Mouse (Mus musculus): ENCODE data around the gene Ccdc30. TPM values are rescaled to one million over a fixed set of nuclear protein-coding genes. Genes with fewer than 3 reads are reported as not detected.
A peak's percentile ranks its signal among the peaks of the same experiment; 100 is the strongest.

The Ccdc30 gene
- total RNA-seq, 4 experiments from 2014 or later: 20.5 to 25.5 (median 22.6) TPM

DNA sequence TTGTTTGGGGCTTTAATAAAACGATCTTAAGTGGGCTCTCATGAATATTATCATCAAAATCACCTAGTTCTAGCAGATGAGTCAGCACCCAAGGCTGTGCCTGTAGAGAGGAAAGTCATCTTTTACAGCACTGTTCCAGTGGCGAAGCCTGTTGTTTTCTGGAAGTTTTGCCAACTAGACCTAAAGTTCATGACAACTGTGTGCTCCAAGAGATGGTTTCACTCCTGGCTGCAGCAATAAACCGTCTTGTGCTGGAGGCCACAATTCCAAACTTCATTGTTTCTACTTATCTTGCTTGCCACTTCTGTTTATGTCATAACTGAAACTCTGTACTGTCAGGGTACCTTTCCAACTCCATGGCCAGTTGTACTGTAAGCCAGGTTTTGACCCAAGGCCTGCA lies 1.9 kb upstream of the Ccdc30 start:
- DNase-seq (ENCODE audit: low spot score in 2 of 2): no peak

DNA sequence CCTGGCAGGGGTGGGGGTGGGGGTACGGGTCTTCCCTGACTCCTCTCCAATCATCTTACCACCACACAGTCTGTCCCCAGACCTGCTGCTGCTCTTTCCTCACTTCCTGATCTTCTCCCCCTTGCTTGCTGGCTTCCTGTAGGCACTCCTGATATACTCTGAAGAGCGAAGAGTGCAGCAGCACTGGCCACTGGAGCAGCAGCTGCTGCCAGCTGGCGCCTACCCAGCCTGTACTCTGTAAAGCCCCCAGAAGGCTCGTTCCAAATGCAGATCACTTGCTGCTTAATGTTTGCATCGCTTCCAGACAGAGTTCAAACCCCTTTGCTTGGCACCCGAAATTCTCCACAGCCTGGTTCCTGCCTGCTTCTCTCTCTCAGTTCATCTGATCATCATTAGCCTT lies 2.5 kb downstream of the Ccdc30 start:
- no peak for DNase-seq (ENCODE audit: low spot score in 2 of 2)

DNA sequence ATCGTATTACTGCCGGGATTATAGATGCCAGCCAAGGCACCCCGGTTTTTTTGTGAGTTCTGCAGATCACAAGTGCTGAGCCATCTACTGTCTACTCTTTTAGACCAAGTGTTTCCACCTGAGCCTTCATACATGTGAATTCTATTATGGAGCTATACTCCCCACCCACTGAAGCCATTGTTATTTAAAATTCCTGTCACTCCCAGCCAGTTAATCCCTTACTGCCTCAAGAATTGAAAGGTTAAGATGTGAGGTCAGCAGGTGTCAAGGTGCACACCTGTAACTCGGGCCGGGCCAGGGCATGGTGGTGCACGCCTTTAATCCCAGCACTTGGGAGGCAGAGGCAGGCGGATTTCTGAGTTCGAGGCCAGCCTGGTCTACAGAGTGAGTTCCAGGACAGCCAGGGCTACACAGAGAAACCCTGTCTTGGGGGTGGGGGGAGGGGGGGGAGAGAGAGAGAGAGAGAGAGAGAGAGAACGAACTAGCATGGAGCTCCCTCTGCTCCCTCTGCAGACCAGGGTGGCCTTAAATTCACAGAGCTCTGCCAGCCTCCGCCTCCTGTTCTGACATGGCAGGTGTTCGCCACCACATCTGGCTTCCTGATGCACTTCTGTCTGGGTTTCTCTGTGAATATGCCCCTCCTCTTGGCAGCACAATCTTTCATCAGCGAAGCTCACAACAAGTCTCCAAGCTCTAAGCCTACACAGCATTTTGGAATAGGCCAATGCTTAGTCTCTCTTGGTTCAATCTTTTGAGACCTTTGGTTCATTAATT lies 3.3 kb downstream of the Ccdc30 start:
- no peak for DNase-seq (ENCODE audit: low spot score in 2 of 2)

DNA sequence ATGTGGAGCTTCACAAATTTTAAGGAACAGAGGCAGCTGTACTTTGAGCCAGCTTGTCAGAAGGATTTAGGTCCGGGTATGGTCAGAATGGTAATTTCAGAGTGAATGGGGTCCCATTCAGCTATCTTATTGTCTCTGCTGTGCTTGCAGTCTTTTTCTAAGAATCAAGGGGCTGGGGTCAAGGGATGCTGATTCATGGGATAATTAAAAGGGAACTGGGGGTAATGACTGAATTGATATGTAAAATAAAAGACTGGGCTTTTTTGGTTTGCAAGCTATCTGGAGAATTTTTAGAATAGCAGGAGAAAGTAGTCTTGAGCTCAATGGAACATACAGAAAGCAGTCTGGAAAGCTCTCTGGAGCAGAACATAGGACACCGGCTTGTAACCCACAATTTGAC lies 11.9 kb downstream of the Ccdc30 start:
- DNase-seq (ENCODE audit: low spot score in 2 of 2): no peak

DNA sequence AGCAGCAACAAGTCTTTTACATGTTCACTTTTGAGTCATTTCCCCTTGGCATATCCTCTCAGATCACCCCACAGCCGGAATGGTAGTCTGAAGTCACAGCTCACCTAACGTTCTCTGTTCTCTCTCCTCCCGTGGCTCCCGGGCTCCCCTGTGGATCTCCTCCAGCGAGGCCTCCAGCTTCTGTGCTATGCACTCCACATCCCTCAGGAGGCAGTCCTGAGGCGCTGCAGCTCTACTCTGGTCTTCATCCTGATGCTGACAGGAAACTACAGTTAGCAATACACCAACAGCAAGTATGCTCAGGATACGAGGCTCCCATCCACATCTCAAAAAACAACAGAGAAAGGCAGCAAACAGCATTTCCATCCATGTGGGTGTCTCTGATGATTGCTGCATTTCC lies 14.4 kb downstream of the Ccdc30 start:
- no peak for DNase-seq (ENCODE audit: low spot score in 2 of 2)

DNA sequence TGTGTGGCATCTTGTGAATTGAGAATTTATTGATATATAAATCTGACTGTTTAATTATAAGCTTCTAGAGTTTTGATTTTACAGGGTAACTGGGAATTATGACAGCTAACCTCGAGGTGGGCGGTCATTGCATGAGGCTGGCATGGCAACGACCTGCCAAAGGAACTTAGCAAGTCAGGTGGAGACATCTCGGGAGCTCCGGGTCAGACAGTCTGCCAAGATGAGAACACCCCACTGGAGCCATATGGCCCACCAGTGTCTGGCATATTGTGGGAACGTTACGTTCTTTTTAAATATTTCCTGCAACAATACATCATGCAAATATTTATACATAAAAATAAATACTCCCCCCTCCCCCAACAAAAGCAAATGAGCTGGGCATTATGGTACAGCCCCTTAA lies 16.6 kb downstream of the Ccdc30 start:
- peak in 1 of 2 experiments; percentile 17 for DNase-seq (ENCODE audit: low spot score in 2 of 2)

DNA sequence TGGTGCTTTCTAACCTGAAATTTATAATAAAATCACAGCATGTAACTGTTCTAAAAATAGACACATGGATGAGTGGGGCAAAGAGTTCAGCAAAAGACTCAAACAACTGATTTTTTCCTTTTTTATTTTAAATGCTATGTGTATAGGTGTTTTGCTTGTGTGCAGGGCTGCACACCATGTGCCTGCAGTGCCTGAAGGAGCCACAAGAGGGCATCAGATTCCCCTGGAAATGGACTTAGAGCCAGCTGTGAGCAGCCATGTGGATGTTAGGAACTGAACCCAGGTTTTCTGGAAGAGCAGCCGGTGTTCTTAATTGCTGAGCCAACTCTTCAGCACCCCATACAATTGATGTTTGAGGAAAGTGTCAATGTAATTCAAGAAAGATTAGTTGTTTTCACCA lies 25.0 kb downstream of the Ccdc30 start:
- no peak for DNase-seq (ENCODE audit: low spot score in 2 of 2)

DNA sequence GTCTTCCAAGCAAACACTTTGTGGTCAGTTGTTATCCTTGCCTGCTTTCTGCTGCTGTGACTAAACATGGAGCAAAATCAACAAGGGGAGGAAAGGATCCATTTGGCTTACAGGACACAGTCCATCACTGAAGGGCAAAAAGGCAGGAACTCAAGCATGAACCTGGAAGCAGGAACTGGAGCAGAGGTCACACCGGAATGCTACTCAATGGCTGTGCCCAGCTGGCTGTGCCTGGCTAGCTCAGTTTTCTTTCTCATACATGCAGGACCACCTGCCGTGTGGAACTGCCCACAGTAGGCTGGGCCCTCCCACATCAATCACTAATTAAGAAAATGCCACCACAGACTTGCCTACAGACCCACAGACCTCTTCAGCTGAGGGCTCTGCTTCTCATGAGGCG lies 26.1 kb downstream of the Ccdc30 start:
- no peak for DNase-seq (ENCODE audit: low spot score in 2 of 2)

DNA sequence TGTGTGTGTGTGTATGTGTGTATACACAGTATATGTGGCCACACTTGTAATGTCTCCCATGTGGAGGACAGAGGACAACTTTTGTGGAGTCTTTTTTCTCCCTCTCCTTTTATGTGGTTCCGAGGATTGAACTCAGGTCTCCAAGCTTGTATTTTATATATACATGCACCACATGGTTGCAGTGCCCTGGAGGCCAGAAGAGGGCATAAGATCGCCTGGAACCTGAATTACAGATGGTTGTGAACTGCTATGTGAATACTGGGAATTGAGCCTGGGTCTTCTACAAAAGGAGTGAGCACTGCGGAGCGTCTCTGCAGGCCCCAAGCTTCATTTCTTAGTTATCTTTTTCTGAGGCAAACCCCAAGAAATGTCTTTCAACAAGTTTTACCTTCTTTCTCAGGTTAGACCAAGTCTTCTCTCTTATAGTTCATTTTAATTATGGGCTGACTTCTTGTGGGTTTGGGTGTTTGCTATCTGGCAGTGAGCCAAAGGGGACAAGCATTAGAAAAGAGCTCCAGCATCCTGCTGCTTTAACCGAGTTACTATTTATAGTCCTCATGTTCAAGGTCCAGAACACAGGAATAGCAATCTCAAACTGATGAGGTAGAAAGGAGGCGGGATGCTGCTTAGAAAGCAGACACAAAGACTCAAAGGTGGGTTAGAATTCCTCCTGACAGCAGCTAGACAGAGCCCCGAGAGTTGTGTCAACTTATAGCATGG lies 33.7 kb downstream of the Ccdc30 start:
- no peak for DNase-seq (ENCODE audit: low spot score in 2 of 2)

DNA sequence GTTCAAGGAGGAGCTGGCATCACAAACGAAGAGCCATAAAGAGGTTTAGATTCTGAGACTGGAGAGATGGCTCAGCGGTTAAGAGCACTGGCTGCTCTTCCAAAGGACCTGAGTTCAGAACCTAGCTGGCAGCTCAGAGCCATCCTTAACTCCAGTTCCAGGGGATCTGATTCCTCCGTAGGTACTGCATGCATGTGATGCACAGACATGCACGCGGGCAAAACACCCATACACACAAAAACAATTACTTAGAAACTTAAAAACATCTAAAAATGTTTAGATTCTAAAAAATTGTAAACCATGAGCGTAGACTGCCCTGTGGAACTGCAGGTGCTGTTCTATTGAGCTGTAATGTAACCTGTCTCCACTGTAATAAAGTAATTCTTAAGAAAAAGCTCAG lies 45.9 kb downstream of the Ccdc30 start:
- DNase-seq (ENCODE audit: low spot score in 2 of 2): no peak

DNA sequence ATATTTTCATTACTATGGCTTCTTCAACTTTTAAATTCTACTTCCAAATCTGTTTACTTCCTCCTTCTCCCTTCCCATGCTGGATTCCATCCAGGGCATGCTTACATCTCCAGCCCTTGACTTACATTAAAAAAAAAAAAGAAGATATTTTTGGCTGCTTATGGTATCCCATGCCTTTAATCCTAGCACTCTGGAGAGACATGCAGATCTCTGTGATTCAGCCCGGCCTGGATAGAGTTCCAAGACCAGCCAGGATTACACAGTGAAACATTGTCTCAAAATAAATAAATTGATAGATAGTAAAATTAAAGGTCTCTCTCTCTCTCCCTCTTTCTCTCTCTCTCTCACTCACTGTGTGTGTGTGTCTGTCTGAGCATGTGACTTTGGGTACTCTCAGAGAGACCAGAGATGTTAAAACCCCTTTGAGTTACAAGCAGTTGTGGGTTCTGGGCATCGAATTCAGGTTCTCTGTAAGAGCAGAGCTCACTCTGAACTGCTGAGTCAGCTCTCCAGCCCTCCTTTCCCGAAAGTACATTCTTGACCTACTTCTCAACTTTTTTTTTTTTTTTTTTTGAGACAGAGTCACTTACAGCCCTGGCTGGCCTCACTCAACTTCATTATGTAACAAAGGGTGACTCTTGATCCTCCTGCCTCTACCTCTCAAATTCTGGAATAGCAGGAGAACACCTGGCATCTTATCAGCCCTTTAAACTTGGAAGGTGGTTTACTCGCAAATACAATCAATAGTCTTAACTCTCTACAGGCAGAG lies 48.4 kb downstream of the Ccdc30 start:
- DNase-seq (ENCODE audit: low spot score in 2 of 2): no peak

DNA sequence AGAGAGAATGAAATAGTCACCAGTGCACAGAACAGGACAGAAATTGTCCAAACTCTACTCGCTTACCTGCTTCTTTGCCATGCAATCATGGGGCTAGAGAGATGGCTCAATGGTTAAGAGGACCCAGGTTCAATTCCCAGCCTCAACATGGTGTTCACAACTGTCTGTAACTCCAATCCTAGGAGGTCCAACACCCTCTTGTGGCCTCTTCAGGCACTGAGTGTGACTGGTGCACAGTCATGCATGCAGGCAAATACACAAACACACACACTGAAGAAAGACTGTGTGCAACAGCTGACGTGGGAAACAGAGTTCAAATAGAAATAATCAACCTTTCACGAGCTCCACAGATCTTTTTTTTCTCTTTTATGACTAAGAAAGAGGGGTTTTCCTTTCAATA lies 53.1 kb downstream of the Ccdc30 start:
- DNase-seq (ENCODE audit: low spot score in 2 of 2): no peak

DNA sequence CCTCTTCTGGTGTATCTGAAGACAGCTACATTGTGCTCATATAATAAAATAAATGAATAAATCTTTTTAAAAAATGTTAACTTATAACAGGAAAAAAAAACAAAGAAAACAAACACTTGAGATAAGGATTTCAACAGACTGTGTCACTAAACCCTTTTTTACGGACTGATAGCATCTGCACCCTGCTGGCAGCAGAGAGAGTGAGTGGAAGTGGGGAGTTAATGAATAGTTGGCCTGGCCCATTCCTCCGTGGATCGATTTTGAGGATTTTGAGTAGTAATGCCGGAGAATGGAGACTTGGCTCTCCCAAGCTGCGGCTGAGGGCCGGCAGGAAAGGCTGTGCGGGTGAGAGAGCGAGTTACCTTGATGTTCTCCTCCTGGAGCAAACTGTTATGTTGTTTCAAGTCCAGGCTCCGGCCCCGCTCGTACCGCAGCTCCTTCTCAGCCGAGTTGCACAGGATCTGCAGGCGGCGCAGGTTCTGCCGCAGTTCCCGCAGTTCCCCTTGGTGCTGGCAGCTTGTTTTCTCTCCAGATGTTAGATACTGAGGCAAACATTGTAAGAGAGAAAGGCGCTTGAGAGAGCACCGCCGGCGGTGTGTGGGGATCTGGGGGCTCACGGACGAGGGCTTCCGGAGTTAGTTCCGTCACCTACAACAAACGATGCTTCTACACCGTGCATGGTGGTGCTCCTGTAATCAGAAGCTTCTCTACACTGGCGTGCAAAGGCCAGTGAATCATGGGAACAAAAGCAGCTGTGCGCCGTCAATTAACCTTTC lies 55.9 kb downstream of the Ccdc30 start:
- peak in 1 of 2 experiments; percentile 8 for DNase-seq (ENCODE audit: low spot score in 2 of 2)

DNA sequence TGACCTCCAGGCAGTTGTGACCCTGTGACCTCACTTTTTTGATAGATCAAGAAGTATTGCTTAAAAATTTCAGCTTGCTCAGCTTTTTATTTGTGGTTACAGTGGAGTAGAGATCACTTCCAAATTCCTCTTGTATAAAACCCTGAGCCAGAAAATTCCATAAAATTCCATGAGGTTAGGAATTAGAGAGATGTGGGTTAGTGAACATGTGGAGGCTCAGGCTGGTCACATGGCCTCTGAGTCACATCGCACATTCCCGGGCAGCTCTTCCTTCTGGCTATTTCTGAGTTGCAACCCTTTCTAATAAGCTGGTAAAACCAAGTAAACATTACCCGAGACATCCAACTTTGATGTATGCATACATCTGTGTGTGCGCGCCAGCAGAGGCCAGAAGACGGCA lies 69.8 kb downstream of the Ccdc30 start:
- no peak for DNase-seq (ENCODE audit: low spot score in 2 of 2)

DNA sequence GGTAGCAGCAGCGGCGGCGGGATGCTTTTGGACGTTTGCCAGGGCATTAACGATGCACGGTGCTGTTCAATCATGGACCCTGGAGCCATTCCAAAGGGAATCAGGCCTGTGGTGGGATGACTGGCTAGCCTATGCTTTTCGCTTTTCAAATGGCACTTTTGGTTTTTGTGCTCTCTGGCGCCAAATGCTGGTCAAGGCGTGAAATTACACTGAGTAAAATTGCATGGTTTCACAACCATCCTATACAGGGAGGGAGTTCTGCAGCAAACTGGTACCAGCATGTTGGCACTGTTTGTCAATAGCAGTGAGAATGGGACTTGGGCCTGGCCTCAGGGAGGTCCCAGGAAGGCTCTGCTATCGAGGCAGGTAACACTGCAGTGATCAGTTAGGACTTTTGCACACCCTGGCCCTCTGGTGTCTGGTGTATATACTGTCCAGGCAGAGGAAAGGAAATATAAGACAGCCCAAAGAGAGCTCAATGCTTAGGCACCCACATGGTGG lies 76.4 kb downstream of the Ccdc30 start:
- DNase-seq (ENCODE audit: low spot score in 2 of 2): peak in 1 of 2 experiments; percentile 34

DNA sequence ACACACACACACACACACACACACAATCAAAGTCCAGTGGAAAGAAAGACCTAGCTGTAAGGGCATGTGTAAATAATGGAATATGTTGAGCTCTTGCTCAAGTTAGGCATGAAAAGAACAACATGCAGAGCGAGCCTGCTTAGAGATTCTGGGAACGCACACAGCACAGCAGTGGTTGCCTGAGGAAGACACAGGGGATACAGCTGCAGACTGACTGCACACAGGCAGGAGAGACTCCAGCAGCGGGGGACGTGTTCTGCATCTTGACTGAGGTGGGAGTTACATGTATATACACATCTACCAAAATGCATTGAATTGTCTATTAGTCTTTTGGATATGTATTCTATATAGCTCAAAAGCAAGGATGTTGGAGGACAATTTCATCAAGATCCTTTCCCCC lies 76.9 kb downstream of the Ccdc30 start:
- peak in 1 of 2 experiments; percentile 12 for DNase-seq (ENCODE audit: low spot score in 2 of 2)

DNA sequence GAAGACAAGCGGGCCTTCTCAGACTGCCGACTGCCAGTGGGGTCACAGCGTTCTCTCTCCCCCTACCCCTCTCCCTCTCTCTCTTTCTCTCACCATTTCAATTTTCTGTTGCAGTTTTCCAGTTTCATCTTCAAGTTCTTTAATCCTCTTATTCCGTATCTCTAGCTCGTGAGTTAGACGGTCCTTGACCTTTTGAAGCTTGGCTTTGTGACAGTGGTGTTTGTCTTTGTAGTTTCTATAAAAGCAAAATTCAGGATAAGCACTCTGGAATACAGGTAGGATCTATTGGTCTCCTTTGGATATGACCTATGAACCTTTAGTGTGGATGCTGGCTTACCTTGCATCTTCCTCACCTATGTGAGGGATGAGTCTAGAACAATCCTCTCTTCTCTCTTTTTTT lies 81.8 kb downstream of the Ccdc30 start:
- no peak for DNase-seq (ENCODE audit: low spot score in 2 of 2)

DNA sequence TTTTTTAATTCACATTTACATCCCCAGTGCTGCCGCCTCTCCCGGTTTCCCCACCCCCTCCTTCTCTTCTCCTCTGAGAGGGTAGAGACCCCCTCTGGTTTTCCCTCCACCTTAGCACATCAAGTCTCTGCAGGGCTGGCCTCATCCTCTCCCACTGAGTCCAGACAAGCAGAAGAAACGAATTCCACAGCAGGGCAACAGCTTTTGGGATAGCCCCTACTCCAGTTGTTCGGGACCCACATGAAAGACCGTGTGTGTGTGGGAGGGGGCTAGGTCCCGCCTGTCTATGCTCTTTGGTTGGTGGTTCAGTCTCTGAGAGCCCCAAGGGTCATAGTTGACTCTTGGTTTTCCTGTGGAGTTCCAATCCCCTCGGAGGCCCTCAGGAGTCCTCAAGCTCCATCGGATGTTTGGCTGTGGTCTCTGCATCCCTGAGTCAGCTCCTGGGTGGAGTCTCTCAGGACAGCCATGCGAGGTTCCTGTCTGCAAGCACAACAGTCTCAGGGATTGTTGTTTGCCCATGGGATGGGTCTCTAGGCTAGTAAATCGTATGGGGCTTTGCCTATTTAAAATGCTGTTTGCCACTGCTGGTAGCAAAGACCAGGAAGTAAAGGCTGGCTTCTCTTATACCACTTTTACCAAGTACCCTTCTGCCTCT lies 94.3 kb downstream of the Ccdc30 start:
- peak in 1 of 2 experiments; percentile 7 for DNase-seq (ENCODE audit: low spot score in 2 of 2)

DNA sequence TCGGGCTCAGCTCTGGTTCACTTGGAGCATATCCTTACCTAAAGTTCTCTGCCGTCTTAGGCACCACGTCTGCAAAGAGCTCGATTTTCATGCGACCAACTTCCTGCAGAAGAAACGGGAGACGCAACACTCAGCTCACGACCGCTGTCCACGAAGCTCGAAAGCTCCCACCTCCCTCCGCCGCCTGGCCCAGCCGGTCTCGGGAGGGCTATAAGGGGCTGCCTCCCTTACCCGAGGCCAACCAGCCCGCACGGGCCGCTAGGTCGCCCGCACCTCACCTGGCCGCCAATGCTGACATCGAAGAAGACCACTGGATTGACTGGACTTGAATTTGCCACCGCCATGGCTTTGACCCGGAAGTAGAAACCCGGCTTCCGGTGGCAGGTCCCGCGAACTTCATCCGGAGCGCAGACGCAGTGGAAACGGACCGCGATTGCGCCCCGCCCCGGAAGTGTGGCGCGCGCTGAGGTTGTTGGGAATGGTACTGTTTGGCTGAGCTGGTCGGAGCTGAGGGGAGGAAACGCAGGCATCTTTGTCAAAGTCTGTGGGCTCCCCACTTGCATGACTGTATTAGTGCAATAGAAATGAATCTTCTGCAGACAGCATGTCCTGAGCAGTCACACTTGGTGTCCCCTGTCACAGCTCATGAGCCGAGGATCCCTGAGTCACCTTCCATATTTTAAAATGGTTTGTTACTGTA lies 95.0 kb downstream of the Ccdc30 start, which contains the start of gene Ppih:
TSS of gene Ppih (minus strand) at position 416 of the 700 bp plus-strand sequence.
- DNase-seq (ENCODE audit: low spot score in 2 of 2): peak; percentile 91 to 96

DNA sequence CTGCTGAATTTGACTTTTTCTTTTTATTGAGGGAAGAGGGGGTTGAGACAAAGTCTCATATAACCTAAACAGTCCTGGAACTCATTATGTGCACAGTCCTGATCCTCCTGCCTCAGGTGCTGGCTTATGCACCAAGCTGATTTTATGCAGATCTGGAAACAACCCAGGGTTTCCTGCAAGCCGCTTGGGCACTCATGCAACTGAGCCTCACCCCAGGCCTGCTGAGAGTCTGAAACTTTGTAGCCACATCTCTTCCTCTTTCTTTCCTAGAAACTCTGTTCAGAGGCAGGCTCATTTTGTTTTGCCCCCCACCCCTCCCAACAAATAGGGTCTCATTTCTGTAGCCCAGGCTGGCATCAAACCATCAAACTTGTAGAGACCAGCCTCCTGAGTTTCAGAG lies 101.6 kb downstream of the Ccdc30 start:
- no peak for DNase-seq (ENCODE audit: low spot score in 2 of 2)

Data from layer of hippocampus, adult 8-10 months (tissue).